Mouse (Mus musculus) bone marrow macrophage, adult 2 months (primary cell): ENCODE results near the gene Mpp6.

ENCODE experiments used
- CTCF ChIP-seq: IDR thresholded peaks from 2 replicates; pipeline ENCODE4 v1.5.1; 2012; ENCODE audit warnings: low read depth, mild to moderate bottlenecking, low read length, moderate library complexity
- POLR2A ChIP-seq: IDR thresholded peaks from 2 replicates; pipeline ENCODE4 v1.6.1; 2012; ENCODE audit warnings: mild to moderate bottlenecking, low read depth, low read length, borderline replicate concordance

DNA sequence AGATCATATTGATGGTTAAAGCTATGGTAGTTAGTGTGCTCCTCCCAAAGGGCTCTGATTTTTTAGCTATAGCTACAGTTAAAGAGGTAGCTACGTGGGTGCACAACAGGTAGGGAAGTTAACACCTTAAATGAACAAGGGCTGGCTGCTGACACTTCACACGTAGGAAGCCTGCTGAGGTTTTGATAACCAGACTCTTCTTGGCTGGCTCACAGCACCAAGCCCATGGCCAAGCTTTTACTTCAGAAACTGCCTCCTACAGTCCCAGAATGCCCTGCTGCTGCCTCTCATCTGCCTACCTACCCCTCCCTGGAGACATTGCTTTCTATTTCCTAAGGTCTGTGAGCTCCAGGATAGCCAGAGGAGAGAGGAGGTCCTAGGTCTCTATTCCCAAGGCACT is 127.9 kb downstream of the Mpp6 start:
- TF ChIP-seq POLR2A (no peak), CTCF (no peak)
